ENCODE assay signal across 8 mouse cellular contexts in the genomic region with DNA sequence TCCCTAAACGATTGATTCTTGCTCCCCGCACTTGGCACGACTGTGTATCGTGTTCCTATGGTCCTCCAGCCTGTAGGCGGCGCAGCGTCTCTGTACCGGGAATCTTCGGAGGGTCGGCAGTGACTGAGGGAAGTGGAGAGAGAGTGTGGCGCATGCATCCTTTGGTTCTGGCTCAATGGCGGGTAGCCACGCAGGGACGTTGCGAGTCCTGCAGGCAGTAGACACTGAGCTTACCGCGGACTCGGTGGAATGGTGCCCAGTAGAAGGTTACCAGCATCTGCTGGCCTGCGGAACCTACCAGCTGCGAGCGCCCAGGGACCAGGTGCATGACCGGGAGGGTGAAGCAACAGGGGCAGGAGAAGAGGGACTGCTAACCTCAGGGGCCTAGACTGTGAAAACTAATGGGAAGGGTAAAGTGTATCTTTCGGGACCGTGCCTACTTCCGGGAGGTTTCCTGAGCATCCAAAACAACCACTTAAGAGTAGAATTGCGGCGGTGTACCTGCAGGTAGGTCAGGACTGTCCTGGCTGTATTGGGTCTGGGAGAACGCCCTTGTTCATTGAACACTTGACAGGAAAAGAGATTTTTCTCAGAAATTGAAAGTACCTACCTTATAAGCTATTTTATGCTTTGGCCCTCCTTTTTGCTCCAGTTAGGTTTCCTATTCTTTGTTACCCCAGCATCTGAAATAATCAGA. TPM values are rescaled to one million over a fixed set of nuclear protein-coding genes. Genes with fewer than 3 reads are reported as not detected.
DNase-seq lines count a peak whose midpoint lies in the region; ATAC-seq and TF ChIP-seq lines count a peak whose summit lies in the region.

Dph7 (plus strand) TSS at position 97 of the 697 bp plus-strand sequence.

- peak; percentile 90 for DNase-seq in A20 (ENCODE audit: low read depth, low spot score)
- DNase-seq in heart, embryonic 10.5 days (ENCODE audit: low spot score) = peak; percentile 92
- DNase-seq in liver, adult 2 months (ENCODE audit: extremely low read depth, low read depth, low spot score) = peak; percentile 71
- peak; percentile 88 for DNase-seq in splenic B cell, adult 2 months (ENCODE audit: low read depth, low spot score)

- no peak for TF ChIP-seq POLR2A in bone marrow macrophage, adult 2 months (IDR thresholded peaks at IDR 0.05; ENCODE audit: borderline replicate concordance, low read depth, low read length)
- peak; percentile 94 for TF ChIP-seq POLR2A in embryonic fibroblast, embryonic 13.5 days (IDR thresholded peaks at IDR 0.05; ENCODE audit: low read depth, low read length)
- 0 out of 2 replicates have a peak, but pooled peaks have one; percentile 27 for TF ChIP-seq POLR2A in liver, adult 2 months (IDR thresholded peaks at IDR 0.05; ENCODE audit: extremely low read depth, insufficient read depth, low read length)
- TF ChIP-seq POLR2A in myocyte (IDR thresholded peaks at IDR 0.05; ENCODE audit: insufficient read length, low read depth) = peak; percentile 91

- peaks cover 9% of the 10 kb centered on the region for H3K4me1 ChIP-seq in bone marrow macrophage, adult 2 months (ENCODE audit: control insufficient read depth, insufficient read depth, low read length)
- peaks cover 8% of the 10 kb centered on the region for H3K4me1 ChIP-seq in embryonic fibroblast, embryonic 13.5 days (ENCODE audit: control insufficient read depth, insufficient read depth, low read length)
- H3K4me1 ChIP-seq in heart, embryonic 10.5 days = peaks cover 9% of the 10 kb centered on the region
- H3K4me1 ChIP-seq in kidney, embryonic 16.5 days (ENCODE audit: insufficient read depth, low read length) = peaks cover 11% of the 10 kb centered on the region
- peaks cover 3% of the 10 kb centered on the region for H3K4me1 ChIP-seq in liver, adult 2 months (ENCODE audit: control insufficient read depth, insufficient read depth, low read length)

- H3ac ChIP-seq in myocyte (ENCODE audit: control insufficient read depth, insufficient read length) = peak within 1 kb of the TSS; percentile 32

- peak within 1 kb of the TSS; percentile 82 for H3K4me2 ChIP-seq in kidney, embryonic 16.5 days (replicated peaks; ENCODE audit: low read depth, low read length)
- H3K4me2 ChIP-seq in myocyte (ENCODE audit: low read depth) = peak within 1 kb of the TSS; percentile 85

- H3K4me3 ChIP-seq in bone marrow macrophage, adult 2 months (ENCODE audit: insufficient read depth, low read length) = peak within 1 kb of the TSS; percentile 88
- peak within 1 kb of the TSS; percentile 75 for H3K4me3 ChIP-seq in embryonic fibroblast, embryonic 13.5 days (ENCODE audit: insufficient read depth, low read length)
- peak within 1 kb of the TSS; percentile 86 for H3K4me3 ChIP-seq in heart, embryonic 10.5 days
- peak within 1 kb of the TSS; percentile 93 for H3K4me3 ChIP-seq in kidney, embryonic 16.5 days (ENCODE audit: low read length)
- H3K4me3 ChIP-seq in liver, adult 2 months (ENCODE audit: insufficient read depth, low read depth, low read length) = peak within 1 kb of the TSS; percentile 64
- peak within 1 kb of the TSS; percentile 45 for H3K4me3 ChIP-seq in myocyte

- H3K9ac ChIP-seq in kidney, embryonic 16.5 days (replicated peaks; ENCODE audit: low read length) = peak within 1 kb of the TSS; percentile 88
- peak within 1 kb of the TSS; percentile 49 for H3K9ac ChIP-seq in liver, adult 2 months (ENCODE audit: low read depth, low read length)

- peak; percentile 89 for ATAC-seq in kidney, embryonic 16.5 days (ENCODE audit: low FRiP score, low TSS enrichment)

- peaks cover 61% of the 10 kb centered on the region for H3K36me3 ChIP-seq in heart, embryonic 10.5 days
- peaks cover 59% of the 10 kb centered on the region for H3K36me3 ChIP-seq in kidney, embryonic 16.5 days (ENCODE audit: insufficient read depth, low read length)
- peaks cover 5% of the 10 kb centered on the region; the same call in 1 of the 2 replicates for H3K36me3 ChIP-seq in liver, adult 2 months (ENCODE audit: control insufficient read depth, insufficient read depth, low read length)
- peaks cover 15% of the 10 kb centered on the region for H3K36me3 ChIP-seq in myocyte (ENCODE audit: control insufficient read depth, insufficient read depth)
- H3K36me3 ChIP-seq in splenic B cell, adult 2 months (ENCODE audit: control insufficient read depth, insufficient read depth, low read length, poor library complexity, severe bottlenecking) = peaks cover 4% of the 10 kb centered on the region; the same call in 1 of the 2 replicates

- no peaks in the 10 kb centered on the region for H3K27me3 ChIP-seq in heart, embryonic 10.5 days (ENCODE audit: insufficient read depth, poor library complexity, severe bottlenecking)
- H3K27me3 ChIP-seq in kidney, embryonic 16.5 days (ENCODE audit: insufficient read depth, low read length) = no peaks in the 10 kb centered on the region
- H3K27me3 ChIP-seq in liver, adult 2 months (ENCODE audit: control insufficient read depth, insufficient read depth, low read length) = no peaks in the 10 kb centered on the region
- no peaks in the 10 kb centered on the region for H3K27me3 ChIP-seq in myocyte (ENCODE audit: control insufficient read depth, insufficient read depth, insufficient read length)
- no peaks in the 10 kb centered on the region for H3K27me3 ChIP-seq in splenic B cell, adult 2 months (ENCODE audit: control insufficient read depth, insufficient read depth, low read length, poor library complexity, severe bottlenecking)

- no peak within 1 kb of the TSS for H3K27ac ChIP-seq in bone marrow macrophage, adult 2 months (ENCODE audit: insufficient read depth, low read depth, low read length)
- H3K27ac ChIP-seq in embryonic fibroblast, embryonic 13.5 days (ENCODE audit: insufficient read depth, low read length) = no peak within 1 kb of the TSS
- H3K27ac ChIP-seq in heart, embryonic 10.5 days = peak within 1 kb of the TSS; percentile 91
- H3K27ac ChIP-seq in kidney, embryonic 16.5 days (ENCODE audit: low read length) = peak within 1 kb of the TSS; percentile 75
- no peak within 1 kb of the TSS for H3K27ac ChIP-seq in liver, adult 2 months (replicated peaks; ENCODE audit: insufficient read depth, low read depth, low read length)

- 2% methylated on average over 28 of the region's 28 CpGs for WGBS in heart, embryonic 10.5 days
- under 1% methylated on average over 28 of the region's 28 CpGs for WGBS in kidney, embryonic 16.5 days
- WGBS in liver, adult 2 months = 2% methylated on average over 28 of the region's 28 CpGs

- TF ChIP-seq CTCF in bone marrow macrophage, adult 2 months (IDR thresholded peaks at IDR 0.05; ENCODE audit: low read depth, low read length) = peak; percentile 83
- TF ChIP-seq CTCF in embryonic fibroblast, embryonic 13.5 days (IDR thresholded peaks at IDR 0.05; ENCODE audit: borderline replicate concordance, insufficient read depth, low read length) = peak; percentile 94
- peak; percentile 96 for TF ChIP-seq CTCF in liver, adult 2 months (IDR thresholded peaks at IDR 0.05; ENCODE audit: low read depth, low read length)

- H3K9me3 ChIP-seq in heart, embryonic 10.5 days = no peaks in the 10 kb centered on the region
- no peaks in the 10 kb centered on the region for H3K9me3 ChIP-seq in kidney, embryonic 16.5 days (ENCODE audit: low read length)

- H3K79me2 ChIP-seq in liver, adult 2 months (ENCODE audit: control insufficient read depth, insufficient read depth, low read length) = no peaks in the 10 kb centered on the region
- no peaks in the 10 kb centered on the region for H3K79me2 ChIP-seq in myocyte (ENCODE audit: control insufficient read depth, insufficient read depth)

TF ChIP-seq in myocyte, 11 proteins besides CTCF, POLR2A, EP300 and RAD21:
- TF ChIP-seq MYOG (IDR thresholded peaks at IDR 0.05; ENCODE audit: control insufficient read depth in 1 of 3, insufficient read depth in 1 of 3, insufficient read length in 2 of 3, low read depth in 2 of 3) (peak in 1 of 3 experiments; percentile 41), POLR2AphosphoS2 (IDR thresholded peaks at IDR 0.05; ENCODE audit: insufficient read length, low read depth) (peak; percentile 98), E2F4 (IDR thresholded peaks at IDR 0.05; ENCODE audit: insufficient read depth) (no peak), USF1 (IDR thresholded peaks at IDR 0.05; ENCODE audit: low read depth) (no peak), TCF3 (IDR thresholded peaks at IDR 0.05; ENCODE audit: insufficient read length, low read depth) (no peak), CEBPB (IDR thresholded peaks at IDR 0.05; ENCODE audit: insufficient read depth, poor library complexity, severe bottlenecking) (no peak), TCF12 (IDR thresholded peaks at IDR 0.05; ENCODE audit: insufficient read depth, poor library complexity, severe bottlenecking) (no peak), SRF (IDR thresholded peaks at IDR 0.05; ENCODE audit: control insufficient read depth, insufficient read length, low read depth) (no peak), REST (IDR thresholded peaks at IDR 0.05; ENCODE audit: insufficient read depth, insufficient read length) (peak; percentile 23), MAX (IDR thresholded peaks at IDR 0.05; ENCODE audit: low read depth) (no peak), MYOD1 (IDR thresholded peaks at IDR 0.05; ENCODE audit: control insufficient read depth in 1 of 3, insufficient read length in 2 of 3, low read depth in 2 of 3) (peak in 1 of 3 experiments; percentile 59)

RNA-seq across cellular contexts. Expression of gene Dph7, which starts in this region (rescaled TPM):
- polyA plus RNA-seq in bone marrow macrophage, adult 2 months (2012; ENCODE audit: insufficient read depth, insufficient read length, missing spikeins) = 8.2 and 8.7 TPM in 2 replicates
- polyA plus RNA-seq in embryonic fibroblast, embryonic 13.5 days (2011; ENCODE audit: insufficient read length, low read depth, missing spikeins) = 12.5 and 14.8 TPM in 2 replicates
- 20.1 and 27.6 TPM in 2 replicates for polyA plus RNA-seq in heart, embryonic 10.5 days (2016; fragmentation: Nextera tagmentation; extraction: Ambion mirVana)
- polyA plus RNA-seq in kidney, embryonic 16.5 days (2015; fragmentation: Nextera tagmentation; extraction: Ambion mirVana) = 29.8 and 32.3 TPM in 2 replicates
- total RNA-seq in liver, adult 2 months (2014; rRNA removed) = 3.9 and 4.4 TPM in 2 replicates
- 3.9 and 4.6 TPM in 2 replicates for polyA plus RNA-seq in liver, adult 2 months (2012; rRNA removed)
- polyA plus RNA-seq in myocyte (2012; fragmentation: generic; extraction: Trizol) = 11.7 TPM

Comparison
In these comparisons a context has a peak if more than half of its experiments do, and no peak if none do; other contexts are left out.
1. H3K27ac ChIP-seq: peak in heart, embryonic 10.5 days (single experiment) and kidney, embryonic 16.5 days (single experiment); none in bone marrow macrophage, adult 2 months (single experiment), embryonic fibroblast, embryonic 13.5 days (single experiment) and liver, adult 2 months (single experiment).
2. Peak in every context shown above with its lines, with median percentiles within 50 percentile points of each other: DNase-seq, H3K4me3 ChIP-seq and CTCF ChIP-seq.